ENCODE assay signal across 9 mouse cellular contexts in genomic region chr7:4546591-4547131, GRCm38 (mm10). TPM values are rescaled to one million over a fixed set of nuclear protein-coding genes. Genes with fewer than 3 reads are reported as not detected.
DNase-seq lines count a peak whose midpoint lies in the region; ATAC-seq lines count a peak whose summit lies in the region.
"Had no signal": no experiment of that assay in that cellular context is flagged by ENCODE, and none has a peak within 500 bp of the region (broad histone marks: within the 10 kb centered on the region; RNA-seq: fewer than 3 reads in every experiment).

No protein-coding gene starts in this region.

- peaks cover 40% of the 10 kb centered on the region for H3K27me3 ChIP-seq in liver, embryonic 12.5 days (replicated peaks)

- H3K36me3 ChIP-seq in liver, embryonic 12.5 days: no peaks in the 10 kb centered on the region

- no peak overlapping the region for H3K27ac ChIP-seq in liver, embryonic 12.5 days

- intact Hi-C loops in heart, postnatal 10 days (cut with DNase I): no loop called here

- 7% methylated on average over 26 of the region's 26 CpGs for WGBS in liver, embryonic 12.5 days (ENCODE audit: insufficient replicate concordance)

- 0 out of 2 replicates have a peak overlapping the region, but pooled peaks have one; percentile 29 for H3K4me3 ChIP-seq in liver, embryonic 12.5 days

- no peaks in the 10 kb centered on the region for H3K9me3 ChIP-seq in liver, embryonic 12.5 days (replicated peaks)

- no peak overlapping the region for H3K9ac ChIP-seq in liver, embryonic 12.5 days

- peak overlapping the region; percentile 57 for H3K4me2 ChIP-seq in liver, embryonic 12.5 days

- peaks cover 8% of the 10 kb centered on the region for H3K4me1 ChIP-seq in liver, embryonic 12.5 days

- DNase-seq in gastrocnemius, postnatal 10 days: peak; percentile 41
- no peak for DNase-seq in gastrocnemius, adult 18-20 months (ENCODE audit: low spot score)
- DNase-seq in fibroblast of lung, adult 2 months (ENCODE audit: low read depth): peak; percentile 10
- DNase-seq in heart, postnatal 10 days: peak; percentile 68
- peak; percentile 26 to 42 for DNase-seq in kidney, postnatal 36 days
- DNase-seq in neural tube, embryonic 10.5 days (ENCODE audit: extremely low spot score, low spot score): peak; percentile 88
- DNase-seq in urinary bladder, postnatal 14 days (ENCODE audit: low spot score): no peak

- 0 out of 2 replicates have a peak, but pooled peaks have one; percentile 38 for ATAC-seq in liver, embryonic 12.5 days

RNA-seq across cellular contexts. Expression of gene Syt5, which starts 0.7 kb away (rescaled TPM):
- total RNA-seq in gastrocnemius, postnatal 10 days (2021): under 1 TPM; 0.16 to 0.25 TPM
- not detected for total RNA-seq in gastrocnemius, adult 18-20 months (2021)
- 1 to 10 TPM; 1.7 to 2.4 TPM for total RNA-seq in heart, postnatal 10 days (2021)
- 0.84 and 1.3 TPM in 2 replicates for polyA plus RNA-seq in liver, embryonic 12.5 days (2016; fragmentation: Nextera tagmentation; extraction: Ambion mirVana)
- total RNA-seq: liver, adult 2 months had no signal
- polyA plus RNA-seq: liver, adult 2 months had no signal

RNA-seq across cellular contexts. Expression of gene Dnaaf3, which starts 14.4 kb away (rescaled TPM):
- under 1 TPM; 0.14 to 0.23 TPM for total RNA-seq in gastrocnemius, postnatal 10 days (2021)
- total RNA-seq in gastrocnemius, adult 18-20 months (2021): not detected
- total RNA-seq in heart, postnatal 10 days (2021): under 1 TPM; 0.81 to 0.87 TPM
- polyA plus RNA-seq in liver, embryonic 12.5 days (2016; fragmentation: Nextera tagmentation; extraction: Ambion mirVana): 0.24 and 0.26 TPM in 2 replicates

RNA-seq across cellular contexts. Expression of gene Tnni3, which starts 22.6 kb away (rescaled TPM):
- 1 to 10 TPM; 1.4 to 2.3 TPM for total RNA-seq in gastrocnemius, postnatal 10 days (2021)
- not detected for total RNA-seq in gastrocnemius, adult 18-20 months (2021)
- total RNA-seq in heart, postnatal 10 days (2021): 1,000 to 10,000 TPM; 6,124 to 6,345 TPM
- 1.7 and 1.8 TPM in 2 replicates for polyA plus RNA-seq in liver, embryonic 12.5 days (2016; fragmentation: Nextera tagmentation; extraction: Ambion mirVana)
- total RNA-seq: liver, adult 2 months had no signal

RNA-seq across cellular contexts. Expression of gene Tnnt1, which starts 30.5 kb away (rescaled TPM):
- 100 to 1,000 TPM; 288 to 386 TPM for total RNA-seq in gastrocnemius, postnatal 10 days (2021)
- 100 to 1,000 TPM; 656 to 752 TPM for total RNA-seq in gastrocnemius, adult 18-20 months (2021)
- 10 to 100 TPM; 36.1 to 38.1 TPM for total RNA-seq in heart, postnatal 10 days (2021)
- polyA plus RNA-seq in liver, embryonic 12.5 days (2016; fragmentation: Nextera tagmentation; extraction: Ambion mirVana): 13.7 and 17.9 TPM in 2 replicates

RNA-seq across cellular contexts. Expression of gene Ppp1r12c, which starts 45.2 kb away (rescaled TPM):
- total RNA-seq in gastrocnemius, postnatal 10 days (2021): 10 to 100 TPM; 37.9 to 52.6 TPM
- 10 to 100 TPM; 15.5 to 19.0 TPM for total RNA-seq in gastrocnemius, adult 18-20 months (2021)
- 10 to 100 TPM; 74.8 to 97.1 TPM for total RNA-seq in heart, postnatal 10 days (2021)
- 41.1 and 42.9 TPM in 2 replicates for polyA plus RNA-seq in liver, embryonic 12.5 days (2016; fragmentation: Nextera tagmentation; extraction: Ambion mirVana)

Comparison
In these comparisons a context has a peak if more than half of its experiments do, and no peak if none do; other contexts are left out.
1. DNase-seq: peak in gastrocnemius, postnatal 10 days (single experiment), fibroblast of lung, adult 2 months (single experiment), heart, postnatal 10 days (2 of 2), kidney, postnatal 36 days (2 of 2) and neural tube, embryonic 10.5 days (single experiment); none in gastrocnemius, adult 18-20 months (single experiment) and urinary bladder, postnatal 14 days (single experiment).
2. RNA of gene Tnni3, which starts 22.6 kb away (total RNA-seq): 6,124 to 6,345 TPM in heart, postnatal 10 days; 1.4 to 2.3 TPM in gastrocnemius, postnatal 10 days and not detected in gastrocnemius, adult 18-20 months; every median in the first group is over 1,000 times any median in the second.